Mouse (Mus musculus): Measurements from ENCODE around the gene Cit. TPM values are rescaled to one million over a fixed set of nuclear protein-coding genes. Genes with fewer than 3 reads are reported as not detected.

Gene Cit
- total and polyA plus RNA-seq, 3 experiments, result 44.1 to 126 (median 69.8) TPM

GRCm38 (mm10) chr5:115979134-115979696 is 134.1 kb downstream of the Cit start:
- H3K36me3 ChIP-seq (replicated peaks), result peaks cover 98% of the 10 kb centered on the region
- H3K4me3 ChIP-seq (ENCODE audit: low read depth, low read length), result no peak overlapping the region
- DNase-seq (ENCODE audit: low spot score), result peak; percentile 38
- no peaks in the 10 kb centered on the region for H3K27me3 ChIP-seq (ENCODE audit: insufficient read depth, low read length)
- no peak; the same call in 1 of the 2 replicates for ATAC-seq (ENCODE audit: extremely low read depth, insufficient number of reproducible peaks, low FRiP score, poor library complexity, severe bottlenecking)
- H3K9me3 ChIP-seq (replicated peaks), result no peaks in the 10 kb centered on the region
- 0 out of 2 replicates have a peak, but pooled peaks cover 4% of the 10 kb centered on the region for H3K4me1 ChIP-seq (ENCODE audit: insufficient read depth, low read depth, low read length)
- TF ChIP-seq TAL1 (conservative IDR thresholded peaks at IDR 0.05; ENCODE audit: low read depth, low read length) (no peak), CTCF (IDR thresholded peaks at IDR 0.05; ENCODE audit: low read depth, low read length) (peak; percentile 70; the same call in 1 of the 2 replicates)

DNA sequence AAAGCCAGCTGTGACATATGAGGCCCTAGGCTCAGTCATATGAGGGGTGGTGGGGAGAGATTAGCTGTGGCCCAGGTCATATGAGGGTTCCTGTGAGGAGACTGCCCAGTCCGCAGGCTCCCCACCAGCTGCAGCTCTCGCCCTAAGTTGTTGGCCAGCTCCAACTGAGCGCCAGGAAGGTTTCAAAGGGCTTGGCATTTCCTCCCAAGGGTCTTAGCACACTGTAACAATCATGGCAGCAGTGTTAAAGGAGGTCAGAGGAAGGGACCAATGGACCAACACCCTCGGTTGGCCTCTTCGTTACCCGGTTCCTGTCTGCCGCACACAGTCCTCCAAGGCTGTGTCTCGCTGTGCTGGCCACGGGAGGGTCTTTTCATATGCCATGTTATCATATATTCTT is 135.5 kb downstream of the Cit start:
- no peaks in the 10 kb centered on the region for H3K27me3 ChIP-seq (ENCODE audit: insufficient read depth, low read length)
- 0 out of 2 replicates have a peak, but pooled peaks cover 4% of the 10 kb centered on the region for H3K4me1 ChIP-seq (ENCODE audit: insufficient read depth, low read depth, low read length)
- peaks cover 98% of the 10 kb centered on the region for H3K36me3 ChIP-seq (replicated peaks)
- DNase-seq (ENCODE audit: low spot score), result no peak
- no peak for ATAC-seq (ENCODE audit: extremely low read depth, insufficient number of reproducible peaks, low FRiP score, poor library complexity, severe bottlenecking)
- no peak for TF ChIP-seq GATA1 (IDR thresholded peaks at IDR 0.05; ENCODE audit: borderline replicate concordance, low read length)
- TF ChIP-seq POLR2AphosphoS5 (IDR thresholded peaks at IDR 0.05; ENCODE audit: insufficient replicate concordance, low read depth, low read length), result no peak
- no peak for TF ChIP-seq CTCF (IDR thresholded peaks at IDR 0.05; ENCODE audit: low read depth, low read length)
- TF ChIP-seq GATA2 (IDR thresholded peaks at IDR 0.05; ENCODE audit: borderline replicate concordance, low read depth, low read length), result no peak
- no peak for TF ChIP-seq TAL1 (conservative IDR thresholded peaks at IDR 0.05; ENCODE audit: low read depth, low read length)
- H3K4me3 ChIP-seq (ENCODE audit: low read depth, low read length), result no peak overlapping the region
- no peaks in the 10 kb centered on the region for H3K9me3 ChIP-seq (replicated peaks)

DNA sequence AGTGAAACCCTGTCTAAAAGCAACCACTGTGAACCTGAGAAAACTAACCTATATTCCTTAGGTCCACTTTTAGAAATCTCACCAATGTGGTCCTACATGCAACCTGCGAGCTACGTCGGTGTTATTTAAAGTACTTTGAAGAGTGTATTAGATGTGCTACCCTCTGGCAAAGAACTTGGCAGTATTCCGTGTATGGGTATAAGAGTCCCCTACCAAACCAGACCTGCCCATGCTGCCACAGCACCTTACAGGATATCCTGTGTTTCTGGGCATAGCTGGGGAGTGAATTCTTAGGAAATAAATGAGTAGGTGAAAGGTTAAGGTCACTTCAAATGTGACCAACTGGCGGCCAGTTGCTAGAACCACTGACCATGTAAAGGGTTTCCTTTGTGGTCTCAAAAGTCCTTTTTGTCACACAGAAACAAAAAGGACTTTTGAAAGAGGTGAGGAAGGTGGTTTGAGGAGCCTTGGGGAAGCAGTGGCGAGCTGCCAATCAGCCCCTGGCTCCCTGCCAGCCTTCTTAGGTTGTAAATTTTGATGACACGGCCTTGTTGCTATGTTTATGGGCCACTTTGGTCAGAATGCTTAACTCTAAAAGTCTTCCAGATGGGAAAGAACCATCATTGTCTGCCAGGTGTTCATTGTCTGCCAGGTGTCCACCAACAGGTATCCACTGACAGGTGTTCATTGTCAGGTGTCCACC is 137.7 kb downstream of the Cit start:
- Histone ChIP-seq H3K4me1 (ENCODE audit: insufficient read depth, low read depth, low read length) (peaks cover 4% of the 10 kb centered on the region; the same call in 1 of the 2 replicates), H3K36me3 (replicated peaks) (peaks cover 98% of the 10 kb centered on the region), H3K9me3 (replicated peaks) (no peaks in the 10 kb centered on the region), H3K27me3 (ENCODE audit: insufficient read depth, low read length) (no peaks in the 10 kb centered on the region), H3K4me3 (ENCODE audit: low read depth, low read length) (no peak overlapping the region)
- ATAC-seq (ENCODE audit: extremely low read depth, insufficient number of reproducible peaks, low FRiP score, poor library complexity, severe bottlenecking) (no peak), DNase-seq (ENCODE audit: low spot score) (no peak)
- TF ChIP-seq GATA2 (IDR thresholded peaks at IDR 0.05; ENCODE audit: borderline replicate concordance, low read depth, low read length) (no peak), POLR2AphosphoS5 (IDR thresholded peaks at IDR 0.05; ENCODE audit: insufficient replicate concordance, low read depth, low read length) (no peak), GATA1 (IDR thresholded peaks at IDR 0.05; ENCODE audit: borderline replicate concordance, low read length) (no peak), TAL1 (conservative IDR thresholded peaks at IDR 0.05; ENCODE audit: low read depth, low read length) (no peak), CTCF (IDR thresholded peaks at IDR 0.05; ENCODE audit: low read depth, low read length) (no peak)

DNA sequence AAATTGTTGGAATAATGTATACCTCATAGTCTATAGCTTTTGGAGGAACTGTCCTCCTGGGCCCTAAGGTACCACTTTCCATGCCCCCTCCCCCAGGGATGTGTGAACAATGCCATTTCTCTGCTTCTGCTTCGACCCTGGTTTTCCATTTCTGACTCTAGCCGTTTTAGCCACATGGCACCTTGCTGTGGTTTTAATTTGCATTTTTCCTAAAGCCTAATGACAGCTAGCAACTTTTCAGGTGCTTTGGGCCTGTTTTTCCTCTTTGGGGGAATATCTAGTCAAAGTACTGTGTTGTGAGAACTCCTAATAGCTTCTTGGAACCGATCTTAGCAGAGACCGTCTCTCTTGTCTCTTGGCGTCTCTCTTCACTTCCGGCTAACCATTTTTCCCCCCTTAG is 139.3 kb downstream of the Cit start:
- peaks cover 1% of the 10 kb centered on the region; the same call in 1 of the 2 replicates for H3K4me1 ChIP-seq (ENCODE audit: insufficient read depth, low read depth, low read length)
- no peaks in the 10 kb centered on the region for H3K27me3 ChIP-seq (ENCODE audit: insufficient read depth, low read length)
- no peak for TF ChIP-seq CTCF (IDR thresholded peaks at IDR 0.05; ENCODE audit: low read depth, low read length)
- no peak for TF ChIP-seq GATA2 (IDR thresholded peaks at IDR 0.05; ENCODE audit: borderline replicate concordance, low read depth, low read length)
- no peak for TF ChIP-seq TAL1 (conservative IDR thresholded peaks at IDR 0.05; ENCODE audit: low read depth, low read length)
- TF ChIP-seq POLR2AphosphoS5 (IDR thresholded peaks at IDR 0.05; ENCODE audit: insufficient replicate concordance, low read depth, low read length), result no peak
- H3K4me3 ChIP-seq (ENCODE audit: low read depth, low read length), result no peak overlapping the region
- ATAC-seq (ENCODE audit: extremely low read depth, insufficient number of reproducible peaks, low FRiP score, poor library complexity, severe bottlenecking), result no peak
- DNase-seq (ENCODE audit: low spot score), result no peak
- H3K9me3 ChIP-seq (replicated peaks), result no peaks in the 10 kb centered on the region
- peaks cover 98% of the 10 kb centered on the region for H3K36me3 ChIP-seq (replicated peaks)

- H3K27me3 ChIP-seq (ENCODE audit: insufficient read depth, low read length), result no peaks in the 10 kb centered on the region
- DNase-seq (ENCODE audit: low spot score), result no peak
- H3K4me3 ChIP-seq (ENCODE audit: low read depth, low read length), result no peak overlapping the region
- peaks cover 98% of the 10 kb centered on the region for H3K36me3 ChIP-seq (replicated peaks)
- TF ChIP-seq GATA2 (IDR thresholded peaks at IDR 0.05; ENCODE audit: borderline replicate concordance, low read depth, low read length), result no peak
- H3K9me3 ChIP-seq (replicated peaks), result no peaks in the 10 kb centered on the region
- H3K4me1 ChIP-seq (ENCODE audit: insufficient read depth, low read depth, low read length), result no peaks in the 10 kb centered on the region; the same call in 1 of the 2 replicates
- ATAC-seq (ENCODE audit: extremely low read depth, insufficient number of reproducible peaks, low FRiP score, poor library complexity, severe bottlenecking), result no peak
Observed at GRCm38 (mm10) chr5:115985101-115985500, 140.0 kb downstream of the Cit start.

DNA sequence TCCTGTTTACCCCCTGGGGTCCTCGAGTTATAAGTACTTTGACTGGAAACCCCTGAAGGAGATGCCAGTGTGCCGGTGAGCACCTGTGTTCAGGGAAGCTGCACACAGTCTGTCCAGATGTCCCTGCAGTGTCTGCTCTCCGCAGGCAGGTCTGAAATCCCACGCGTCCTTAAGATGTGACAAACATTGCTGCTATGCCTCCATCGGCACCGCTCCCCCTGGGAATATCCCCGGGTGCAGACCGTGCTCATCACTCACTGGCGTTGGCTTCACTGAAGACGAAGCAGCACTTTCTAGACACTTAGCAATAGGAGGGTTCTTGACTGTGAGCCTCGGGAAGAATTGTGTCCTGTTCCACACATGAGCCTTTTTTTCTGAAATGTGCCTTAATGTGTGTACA is 142.2 kb downstream of the Cit start:
- TF ChIP-seq TAL1 (conservative IDR thresholded peaks at IDR 0.05; ENCODE audit: low read depth, low read length), result no peak
- no peak for TF ChIP-seq POLR2AphosphoS5 (IDR thresholded peaks at IDR 0.05; ENCODE audit: insufficient replicate concordance, low read depth, low read length)
- Histone ChIP-seq H3K27me3 (ENCODE audit: insufficient read depth, low read length) (no peaks in the 10 kb centered on the region), H3K9me3 (replicated peaks) (no peaks in the 10 kb centered on the region), H3K4me3 (ENCODE audit: low read depth, low read length) (no peak overlapping the region), H3K4me1 (ENCODE audit: insufficient read depth, low read depth, low read length) (no peaks in the 10 kb centered on the region; the same call in 1 of the 2 replicates), H3K36me3 (replicated peaks) (peaks cover 99% of the 10 kb centered on the region)
- no peak for DNase-seq (ENCODE audit: low spot score)
- no peak for ATAC-seq (ENCODE audit: extremely low read depth, insufficient number of reproducible peaks, low FRiP score, poor library complexity, severe bottlenecking)

Data from G1E (cell line).